Mouse (Mus musculus): Measurements from ENCODE around the gene Mas1. TPM values are rescaled to one million over a fixed set of nuclear protein-coding genes. Genes with fewer than 3 reads are reported as not detected.

Gene Mas1
- polyA plus RNA-seq, 1 experiment: 0.25 TPM

DNA sequence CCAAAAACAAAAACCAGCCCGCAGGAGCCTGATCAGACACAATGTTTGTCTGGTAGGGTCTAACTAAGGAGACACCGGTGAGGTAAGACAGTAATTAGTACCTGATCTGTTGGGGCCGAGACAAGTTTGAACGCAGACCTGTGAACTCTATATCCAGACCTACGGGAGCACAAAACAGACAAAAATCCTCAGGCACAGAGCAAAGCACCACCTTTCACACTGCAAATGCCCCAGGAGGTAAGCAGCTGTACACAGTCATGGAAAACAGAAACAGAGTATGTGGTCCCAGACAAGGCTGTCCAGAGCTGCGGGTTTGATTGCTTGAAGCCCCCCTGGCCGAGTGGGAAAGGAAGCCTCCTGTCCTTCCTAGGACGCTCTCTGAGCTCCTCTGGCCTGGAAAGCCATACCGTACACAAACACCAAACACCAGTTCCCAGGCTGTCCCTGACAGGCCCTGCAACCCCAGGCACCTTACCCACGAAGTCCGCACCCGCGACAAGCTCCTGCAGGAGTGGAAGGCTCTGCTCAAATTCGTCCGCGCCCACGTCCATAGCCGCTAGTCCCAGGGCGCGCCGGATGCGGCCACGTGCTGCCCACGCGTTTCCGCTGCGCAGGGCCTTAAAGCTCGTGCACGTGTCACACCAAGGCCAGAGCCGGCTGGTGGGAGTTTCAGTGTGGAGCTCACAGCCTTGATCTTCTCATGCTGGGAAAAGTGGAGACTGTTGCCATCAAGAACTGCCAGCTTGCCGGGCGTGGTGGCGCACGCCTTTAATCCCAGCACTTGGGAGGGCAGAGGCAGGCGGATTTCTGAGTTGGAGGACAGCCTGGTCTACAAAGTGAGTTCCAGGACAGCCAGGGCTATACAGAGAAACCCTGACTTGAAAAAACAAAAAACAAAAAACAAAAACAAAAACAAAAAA is 41.7 kb upstream of the Mas1 start, which contains the start of gene Pnldc1:
TSS of gene Pnldc1 (minus strand) at position 870 of the 920 bp plus-strand sequence.
- Histone ChIP-seq H3K36me3 (ENCODE audit: control insufficient read depth, insufficient read depth, low read length, poor library complexity, severe bottlenecking) (peaks cover 27% of the 10 kb centered on the region), H3K27ac (ENCODE audit: insufficient read depth, low read length) (no peak within 1 kb of the TSS), H3K27me3 (ENCODE audit: control insufficient read depth, insufficient read depth, low read length, poor library complexity, severe bottlenecking) (no peaks in the 10 kb centered on the region), H3K9ac (ENCODE audit: low read depth, poor library complexity, severe bottlenecking) (peak within 1 kb of the TSS; percentile 34), H3K4me1 (ENCODE audit: control insufficient read depth, insufficient read depth, low read length) (no peaks in the 10 kb centered on the region), H3K9me3 (replicated peaks; ENCODE audit: control insufficient read depth, insufficient read depth, low read length, poor library complexity, severe bottlenecking) (no peaks in the 10 kb centered on the region), H3K4me3 (ENCODE audit: low read depth, low read length) (peak within 1 kb of the TSS; percentile 67)
- TF ChIP-seq EP300 (IDR thresholded peaks at IDR 0.05; ENCODE audit: insufficient read depth, low read depth, low read length): no peak
- no peak for TF ChIP-seq POLR2A (IDR thresholded peaks at IDR 0.05; ENCODE audit: insufficient read depth, low read length)
- TF ChIP-seq CTCF (IDR thresholded peaks at IDR 0.05; ENCODE audit: low read depth, low read length): no peak

GRCm38 (mm10) chr17:12906436-12906835 is 38.5 kb upstream of the Mas1 start:
- Histone ChIP-seq H3K27ac (ENCODE audit: insufficient read depth, low read length) (no peak overlapping the region), H3K9ac (ENCODE audit: low read depth, poor library complexity, severe bottlenecking) (no peak overlapping the region), H3K9me3 (replicated peaks; ENCODE audit: control insufficient read depth, insufficient read depth, low read length, poor library complexity, severe bottlenecking) (no peaks in the 10 kb centered on the region), H3K4me3 (ENCODE audit: low read depth, low read length) (no peak overlapping the region), H3K4me1 (ENCODE audit: control insufficient read depth, insufficient read depth, low read length) (no peaks in the 10 kb centered on the region), H3K36me3 (ENCODE audit: control insufficient read depth, insufficient read depth, low read length, poor library complexity, severe bottlenecking) (peaks cover 12% of the 10 kb centered on the region; the same call in 1 of the 2 replicates), H3K27me3 (ENCODE audit: control insufficient read depth, insufficient read depth, low read length, poor library complexity, severe bottlenecking) (no peaks in the 10 kb centered on the region)
- TF ChIP-seq CTCF (IDR thresholded peaks at IDR 0.05; ENCODE audit: low read depth, low read length) (no peak), EP300 (IDR thresholded peaks at IDR 0.05; ENCODE audit: insufficient read depth, low read depth, low read length) (no peak), POLR2A (IDR thresholded peaks at IDR 0.05; ENCODE audit: insufficient read depth, low read length) (no peak)

DNA sequence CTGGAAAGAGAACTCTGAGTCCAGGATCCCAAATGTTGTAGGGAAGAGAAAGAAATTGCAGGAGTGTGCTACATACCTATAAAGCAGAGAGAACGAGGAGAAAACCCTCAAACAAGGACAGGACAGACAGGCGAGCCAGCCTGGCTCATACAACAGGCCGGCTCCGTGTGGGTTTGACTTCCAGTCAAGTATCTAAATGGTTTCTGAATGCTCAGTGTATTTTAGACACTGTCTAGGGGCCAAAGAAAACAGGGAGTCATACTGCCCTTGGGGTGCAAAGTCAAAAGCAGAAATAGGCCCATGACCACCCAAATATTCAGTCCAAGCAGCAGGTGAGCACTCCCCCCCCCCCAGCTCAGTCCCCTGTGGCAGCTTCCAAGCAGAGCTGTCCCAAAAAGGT is 37.9 kb upstream of the Mas1 start:
- no peak overlapping the region for H3K9ac ChIP-seq (ENCODE audit: low read depth, poor library complexity, severe bottlenecking)
- no peaks in the 10 kb centered on the region for H3K4me1 ChIP-seq (ENCODE audit: control insufficient read depth, insufficient read depth, low read length)
- no peak for TF ChIP-seq CTCF (IDR thresholded peaks at IDR 0.05; ENCODE audit: low read depth, low read length)
- no peak for TF ChIP-seq POLR2A (IDR thresholded peaks at IDR 0.05; ENCODE audit: insufficient read depth, low read length)
- no peak for TF ChIP-seq EP300 (IDR thresholded peaks at IDR 0.05; ENCODE audit: insufficient read depth, low read depth, low read length)
- peaks cover 12% of the 10 kb centered on the region; the same call in 1 of the 2 replicates for H3K36me3 ChIP-seq (ENCODE audit: control insufficient read depth, insufficient read depth, low read length, poor library complexity, severe bottlenecking)
- no peaks in the 10 kb centered on the region for H3K9me3 ChIP-seq (replicated peaks; ENCODE audit: control insufficient read depth, insufficient read depth, low read length, poor library complexity, severe bottlenecking)
- no peak overlapping the region for H3K27ac ChIP-seq (ENCODE audit: insufficient read depth, low read length)
- H3K27me3 ChIP-seq (ENCODE audit: control insufficient read depth, insufficient read depth, low read length, poor library complexity, severe bottlenecking): no peaks in the 10 kb centered on the region
- no peak overlapping the region for H3K4me3 ChIP-seq (ENCODE audit: low read depth, low read length)

GRCm38 (mm10) chr17:12904349-12904748 is 36.4 kb upstream of the Mas1 start:
- no peak for TF ChIP-seq POLR2A (IDR thresholded peaks at IDR 0.05; ENCODE audit: insufficient read depth, low read length)
- no peak for TF ChIP-seq EP300 (IDR thresholded peaks at IDR 0.05; ENCODE audit: insufficient read depth, low read depth, low read length)
- no peak for TF ChIP-seq CTCF (IDR thresholded peaks at IDR 0.05; ENCODE audit: low read depth, low read length)
- peaks cover 12% of the 10 kb centered on the region; the same call in 1 of the 2 replicates for H3K36me3 ChIP-seq (ENCODE audit: control insufficient read depth, insufficient read depth, low read length, poor library complexity, severe bottlenecking)
- no peaks in the 10 kb centered on the region for H3K9me3 ChIP-seq (replicated peaks; ENCODE audit: control insufficient read depth, insufficient read depth, low read length, poor library complexity, severe bottlenecking)
- H3K9ac ChIP-seq (ENCODE audit: low read depth, poor library complexity, severe bottlenecking): no peak overlapping the region
- no peak overlapping the region for H3K27ac ChIP-seq (ENCODE audit: insufficient read depth, low read length)
- H3K4me1 ChIP-seq (ENCODE audit: control insufficient read depth, insufficient read depth, low read length): no peaks in the 10 kb centered on the region
- H3K27me3 ChIP-seq (ENCODE audit: control insufficient read depth, insufficient read depth, low read length, poor library complexity, severe bottlenecking): no peaks in the 10 kb centered on the region
- no peak overlapping the region for H3K4me3 ChIP-seq (ENCODE audit: low read depth, low read length)

DNA sequence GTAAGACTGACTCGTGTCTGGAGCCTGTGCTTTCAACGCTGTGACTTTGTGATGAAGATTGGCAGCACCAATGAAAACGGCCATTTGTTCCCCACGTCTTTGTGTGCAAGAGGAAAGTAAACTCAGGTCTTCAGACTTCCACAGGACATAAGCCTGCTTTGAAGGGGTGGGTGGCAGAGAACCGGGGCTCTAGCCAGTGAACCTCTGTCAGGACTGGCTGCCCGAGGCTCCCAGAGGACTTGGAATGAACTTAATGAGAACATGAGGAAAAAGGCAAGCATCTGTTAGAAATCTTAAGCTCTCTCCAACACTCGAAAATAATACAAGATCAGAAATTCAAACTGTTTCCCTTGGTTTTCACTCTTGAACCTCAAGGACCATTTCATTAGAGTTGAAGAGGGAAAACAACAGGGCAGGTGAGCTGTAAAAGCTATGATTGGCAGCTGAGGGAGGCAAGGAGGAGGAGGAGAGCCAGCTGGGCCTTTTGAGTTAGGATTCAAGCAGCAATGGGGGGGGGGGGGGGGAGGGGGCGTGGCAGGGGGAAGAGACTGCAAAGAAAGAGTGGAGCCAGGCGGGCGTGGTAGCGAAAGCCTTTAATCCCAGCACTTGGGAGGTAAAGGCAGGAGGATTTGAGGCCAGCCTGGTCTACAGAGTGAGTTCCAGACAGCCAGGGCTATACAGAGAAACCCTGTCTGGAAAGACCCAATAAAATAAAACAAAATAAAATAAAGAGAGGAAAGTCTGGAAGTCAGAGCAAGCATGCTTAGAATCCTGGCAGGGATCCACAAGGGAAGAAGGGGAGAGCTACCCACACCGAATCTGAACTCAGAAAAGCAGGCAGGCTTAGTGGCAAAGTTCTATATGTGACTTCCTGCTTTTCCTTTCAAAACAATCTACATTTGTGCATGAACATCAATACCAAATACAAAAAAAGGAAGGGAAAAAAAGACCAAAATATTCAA is 35.7 kb upstream of the Mas1 start:
- Histone ChIP-seq H3K9me3 (replicated peaks; ENCODE audit: control insufficient read depth, insufficient read depth, low read length, poor library complexity, severe bottlenecking) (no peaks in the 10 kb centered on the region), H3K4me1 (ENCODE audit: control insufficient read depth, insufficient read depth, low read length) (no peaks in the 10 kb centered on the region), H3K27me3 (ENCODE audit: control insufficient read depth, insufficient read depth, low read length, poor library complexity, severe bottlenecking) (no peaks in the 10 kb centered on the region), H3K27ac (ENCODE audit: insufficient read depth, low read length) (no peak overlapping the region), H3K9ac (ENCODE audit: low read depth, poor library complexity, severe bottlenecking) (no peak overlapping the region), H3K4me3 (ENCODE audit: low read depth, low read length) (no peak overlapping the region), H3K36me3 (ENCODE audit: control insufficient read depth, insufficient read depth, low read length, poor library complexity, severe bottlenecking) (peaks cover 12% of the 10 kb centered on the region; the same call in 1 of the 2 replicates)
- TF ChIP-seq POLR2A (IDR thresholded peaks at IDR 0.05; ENCODE audit: insufficient read depth, low read length) (no peak), CTCF (IDR thresholded peaks at IDR 0.05; ENCODE audit: low read depth, low read length) (no peak), EP300 (IDR thresholded peaks at IDR 0.05; ENCODE audit: insufficient read depth, low read depth, low read length) (no peak)
